Mouse (Mus musculus): ENCODE data around the gene Tnrc18. TPM values are rescaled to one million over a fixed set of nuclear protein-coding genes. Genes with fewer than 3 reads are reported as not detected.

Tnrc18 gene
- polyA plus RNA-seq, 1 experiment: 13.9 TPM

GRCm38 (mm10) chr5:142696258-142696657, 121.2 kb downstream of the Tnrc18 start:
- H3K9me3 ChIP-seq (replicated peaks; ENCODE audit: control insufficient read depth, insufficient read depth, low read length, poor library complexity, severe bottlenecking): no peaks in the 10 kb centered on the region
- H3K9ac ChIP-seq (ENCODE audit: low read depth, poor library complexity, severe bottlenecking): no peak overlapping the region
- no peaks in the 10 kb centered on the region for H3K27me3 ChIP-seq (ENCODE audit: control insufficient read depth, insufficient read depth, low read length, poor library complexity, severe bottlenecking)
- TF ChIP-seq POLR2A (IDR thresholded peaks at IDR 0.05; ENCODE audit: insufficient read depth, low read length) (no peak), EP300 (IDR thresholded peaks at IDR 0.05; ENCODE audit: insufficient read depth, low read depth, low read length) (no peak), CTCF (IDR thresholded peaks at IDR 0.05; ENCODE audit: low read depth, low read length) (no peak)
- H3K4me1 ChIP-seq (ENCODE audit: control insufficient read depth, insufficient read depth, low read length): no peaks in the 10 kb centered on the region
- H3K4me3 ChIP-seq (ENCODE audit: low read depth, low read length): no peak overlapping the region
- H3K27ac ChIP-seq (ENCODE audit: insufficient read depth, low read length): no peak overlapping the region
- H3K36me3 ChIP-seq (ENCODE audit: control insufficient read depth, insufficient read depth, low read length, poor library complexity, severe bottlenecking): no peaks in the 10 kb centered on the region

DNA sequence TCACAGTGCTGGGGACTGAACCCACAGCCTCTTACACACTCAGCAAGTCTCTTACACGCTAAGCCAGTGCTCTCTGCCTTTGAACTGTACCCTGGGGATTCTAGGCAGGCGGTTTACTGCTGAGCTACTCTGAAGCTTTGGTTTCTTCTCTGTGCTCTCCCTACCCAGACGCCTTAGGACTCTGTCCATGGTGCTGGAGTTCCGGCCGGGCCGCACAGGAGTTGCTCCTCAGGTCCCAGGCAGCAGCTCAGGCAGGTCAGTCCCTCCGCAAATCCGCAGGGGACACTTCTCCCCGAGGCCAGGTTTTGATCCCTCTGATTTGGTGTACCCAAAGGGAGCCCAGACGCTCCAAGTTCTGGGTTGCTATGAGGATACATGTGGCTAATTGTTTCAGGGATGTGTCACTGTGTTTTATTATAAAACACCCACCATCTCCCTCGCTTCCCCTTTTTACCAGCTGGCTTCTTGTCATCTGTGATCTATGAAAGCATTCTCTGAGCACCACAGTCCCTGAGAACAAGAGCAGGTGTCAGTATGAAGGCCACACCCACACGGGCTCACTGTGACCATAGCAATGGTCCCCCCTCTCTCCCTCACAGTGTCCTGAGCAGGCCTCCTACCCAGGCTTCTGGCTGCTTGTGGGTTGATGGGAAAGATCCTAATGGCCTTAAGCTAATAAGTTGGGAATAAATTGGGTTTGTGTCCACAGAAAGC, 122.7 kb downstream of the Tnrc18 start:
- H3K27me3 ChIP-seq (ENCODE audit: control insufficient read depth, insufficient read depth, low read length, poor library complexity, severe bottlenecking): no peaks in the 10 kb centered on the region
- no peak for TF ChIP-seq CTCF (IDR thresholded peaks at IDR 0.05; ENCODE audit: low read depth, low read length)
- TF ChIP-seq POLR2A (IDR thresholded peaks at IDR 0.05; ENCODE audit: insufficient read depth, low read length): no peak
- no peak for TF ChIP-seq EP300 (IDR thresholded peaks at IDR 0.05; ENCODE audit: insufficient read depth, low read depth, low read length)
- H3K9ac ChIP-seq (ENCODE audit: low read depth, poor library complexity, severe bottlenecking): no peak overlapping the region
- H3K27ac ChIP-seq (ENCODE audit: insufficient read depth, low read length): no peak overlapping the region
- H3K4me3 ChIP-seq (ENCODE audit: low read depth, low read length): no peak overlapping the region
- no peaks in the 10 kb centered on the region for H3K36me3 ChIP-seq (ENCODE audit: control insufficient read depth, insufficient read depth, low read length, poor library complexity, severe bottlenecking)
- no peaks in the 10 kb centered on the region for H3K9me3 ChIP-seq (replicated peaks; ENCODE audit: control insufficient read depth, insufficient read depth, low read length, poor library complexity, severe bottlenecking)
- H3K4me1 ChIP-seq (ENCODE audit: control insufficient read depth, insufficient read depth, low read length): no peaks in the 10 kb centered on the region

GRCm38 (mm10) chr5:142693738-142694430, 123.6 kb downstream of the Tnrc18 start:
- H3K27me3 ChIP-seq (ENCODE audit: control insufficient read depth, insufficient read depth, low read length, poor library complexity, severe bottlenecking): no peaks in the 10 kb centered on the region
- no peak overlapping the region for H3K9ac ChIP-seq (ENCODE audit: low read depth, poor library complexity, severe bottlenecking)

DNA sequence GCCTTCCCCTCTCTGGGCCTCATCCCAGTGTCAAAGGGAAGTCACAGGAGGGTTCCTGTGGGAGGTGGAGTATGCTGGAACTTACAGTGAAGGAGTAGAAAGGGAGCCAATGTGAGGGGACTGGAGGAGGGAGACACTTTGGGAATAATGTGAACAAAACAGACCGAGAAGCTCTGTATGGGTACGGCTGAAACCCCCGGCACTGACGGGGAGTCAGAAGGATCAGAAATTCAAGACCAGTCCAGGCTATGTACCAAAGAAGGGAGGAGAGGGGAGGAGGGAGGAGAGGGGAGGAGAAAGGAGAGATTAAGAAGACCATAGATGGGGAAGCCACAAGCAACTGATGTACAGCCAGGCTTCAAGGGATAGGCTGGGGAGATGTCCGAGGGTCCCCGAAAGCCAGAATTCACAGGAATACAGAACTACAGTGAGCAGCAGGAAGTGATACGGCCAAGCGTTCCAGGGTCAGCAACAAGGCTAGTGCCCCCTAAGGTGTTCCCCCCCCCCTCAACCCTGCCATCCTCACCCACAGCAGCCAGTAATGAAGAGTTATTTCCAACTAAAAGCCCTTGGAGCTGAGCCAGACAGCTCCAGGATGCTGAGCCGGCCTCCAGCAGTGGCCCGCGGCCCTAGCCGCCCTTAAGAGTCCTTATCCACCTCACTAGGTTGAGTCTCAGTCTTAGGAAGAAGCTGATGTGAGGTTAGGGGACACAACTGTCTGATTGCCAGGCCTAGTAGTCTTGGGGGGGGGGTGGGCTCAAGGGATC, 124.3 kb downstream of the Tnrc18 start:
- Histone ChIP-seq H3K36me3 (ENCODE audit: control insufficient read depth, insufficient read depth, low read length, poor library complexity, severe bottlenecking) (no peaks in the 10 kb centered on the region), H3K9ac (ENCODE audit: low read depth, poor library complexity, severe bottlenecking) (no peak overlapping the region), H3K4me3 (ENCODE audit: low read depth, low read length) (no peak overlapping the region)

More at GRCm38 (mm10) chr5:142693738-142694430, 123.6 kb downstream of the Tnrc18 start:
- Histone ChIP-seq H3K27ac (ENCODE audit: insufficient read depth, low read length) (no peak overlapping the region), H3K9me3 (replicated peaks; ENCODE audit: control insufficient read depth, insufficient read depth, low read length, poor library complexity, severe bottlenecking) (no peaks in the 10 kb centered on the region), H3K36me3 (ENCODE audit: control insufficient read depth, insufficient read depth, low read length, poor library complexity, severe bottlenecking) (no peaks in the 10 kb centered on the region), H3K4me3 (ENCODE audit: low read depth, low read length) (no peak overlapping the region), H3K4me1 (ENCODE audit: control insufficient read depth, insufficient read depth, low read length) (no peaks in the 10 kb centered on the region)
- TF ChIP-seq EP300 (IDR thresholded peaks at IDR 0.05; ENCODE audit: insufficient read depth, low read depth, low read length): no peak
- no peak for TF ChIP-seq CTCF (IDR thresholded peaks at IDR 0.05; ENCODE audit: low read depth, low read length)
- TF ChIP-seq POLR2A (IDR thresholded peaks at IDR 0.05; ENCODE audit: insufficient read depth, low read length): no peak

DNA sequence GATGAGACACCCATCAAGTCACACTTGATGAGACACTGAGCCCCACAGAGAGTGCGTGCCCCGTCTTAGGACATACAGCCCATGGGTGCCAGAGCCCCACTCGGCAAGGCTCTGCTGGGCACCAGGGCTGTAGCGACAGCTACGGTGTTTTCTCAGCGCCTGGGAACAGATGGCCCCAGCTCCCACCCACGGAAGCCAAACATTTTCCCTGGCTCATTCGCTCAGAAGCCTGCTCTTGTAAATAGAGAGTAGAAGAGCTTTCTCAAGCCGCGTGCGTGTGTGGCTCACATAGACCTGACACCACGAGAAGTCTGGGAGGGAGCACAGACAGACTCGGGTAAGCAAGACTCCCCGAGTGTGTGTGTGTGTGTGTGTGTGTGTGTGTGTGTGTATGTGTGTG, 125.2 kb downstream of the Tnrc18 start, which contains the start of gene Slc29a4:
Gene Slc29a4 (plus strand): TSS at position 265 of the 400 bp plus-strand sequence.
- H3K36me3 ChIP-seq (ENCODE audit: control insufficient read depth, insufficient read depth, low read length, poor library complexity, severe bottlenecking): no peaks in the 10 kb centered on the region
- TF ChIP-seq EP300 (IDR thresholded peaks at IDR 0.05; ENCODE audit: insufficient read depth, low read depth, low read length): no peak
- no peak for TF ChIP-seq CTCF (IDR thresholded peaks at IDR 0.05; ENCODE audit: low read depth, low read length)
- TF ChIP-seq POLR2A (IDR thresholded peaks at IDR 0.05; ENCODE audit: insufficient read depth, low read length): no peak
- H3K4me3 ChIP-seq (ENCODE audit: low read depth, low read length): no peak within 1 kb of the TSS
- H3K9ac ChIP-seq (ENCODE audit: low read depth, poor library complexity, severe bottlenecking): no peak within 1 kb of the TSS
- no peaks in the 10 kb centered on the region for H3K4me1 ChIP-seq (ENCODE audit: control insufficient read depth, insufficient read depth, low read length)
- no peak within 1 kb of the TSS for H3K27ac ChIP-seq (ENCODE audit: insufficient read depth, low read length)
- H3K27me3 ChIP-seq (ENCODE audit: control insufficient read depth, insufficient read depth, low read length, poor library complexity, severe bottlenecking): no peaks in the 10 kb centered on the region
- H3K9me3 ChIP-seq (replicated peaks; ENCODE audit: control insufficient read depth, insufficient read depth, low read length, poor library complexity, severe bottlenecking): no peaks in the 10 kb centered on the region

More for the DNA sequence above, 124.3 kb downstream of the Tnrc18 start:
- no peak for TF ChIP-seq EP300 (IDR thresholded peaks at IDR 0.05; ENCODE audit: insufficient read depth, low read depth, low read length)
- no peak for TF ChIP-seq POLR2A (IDR thresholded peaks at IDR 0.05; ENCODE audit: insufficient read depth, low read length)
- TF ChIP-seq CTCF (IDR thresholded peaks at IDR 0.05; ENCODE audit: low read depth, low read length): no peak
- Histone ChIP-seq H3K27me3 (ENCODE audit: control insufficient read depth, insufficient read depth, low read length, poor library complexity, severe bottlenecking) (no peaks in the 10 kb centered on the region), H3K9me3 (replicated peaks; ENCODE audit: control insufficient read depth, insufficient read depth, low read length, poor library complexity, severe bottlenecking) (no peaks in the 10 kb centered on the region), H3K4me1 (ENCODE audit: control insufficient read depth, insufficient read depth, low read length) (no peaks in the 10 kb centered on the region), H3K27ac (ENCODE audit: insufficient read depth, low read length) (no peak overlapping the region)
